Mouse (Mus musculus) layer of hippocampus, adult 11-12 months (tissue): ENCODE results near the gene Fam240b.
A peak's percentile ranks its signal among the peaks of the same experiment; 100 is the strongest.
"Not testable (repeated sequence)": the region's sequence is repeated elsewhere in the genome, so short reads cannot be mapped to it uniquely, and the experiment has no call there.

ENCODE experiments used
- DNase-seq: peaks from one replicate; pipeline ENCODE4 v3.0.0; 2022; ENCODE audit warnings: low spot score

The Fam240b gene

DNA sequence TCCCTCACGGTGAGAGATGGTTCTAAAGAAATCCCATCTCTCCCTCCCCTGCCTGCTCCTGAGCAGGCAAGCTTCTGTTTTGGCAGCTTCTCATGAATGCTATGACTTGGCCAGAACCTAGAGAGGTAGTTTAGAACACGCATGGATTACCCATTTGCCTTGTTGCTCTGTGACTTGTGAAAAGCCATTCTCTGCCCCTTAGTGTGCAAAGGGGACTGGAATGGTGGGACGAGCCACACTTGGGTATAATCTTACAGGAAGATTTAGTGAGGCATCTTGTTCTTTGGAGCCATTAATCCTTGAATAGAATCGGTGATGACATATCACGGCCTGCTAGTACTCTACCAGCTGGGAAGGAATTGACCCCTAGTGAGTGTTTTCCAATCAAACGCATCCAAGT, at the start of gene Fam240b:
Fam240b (minus strand) TSS at position 101 of the 400 bp plus-strand sequence.
- no peak for DNase-seq

DNA sequence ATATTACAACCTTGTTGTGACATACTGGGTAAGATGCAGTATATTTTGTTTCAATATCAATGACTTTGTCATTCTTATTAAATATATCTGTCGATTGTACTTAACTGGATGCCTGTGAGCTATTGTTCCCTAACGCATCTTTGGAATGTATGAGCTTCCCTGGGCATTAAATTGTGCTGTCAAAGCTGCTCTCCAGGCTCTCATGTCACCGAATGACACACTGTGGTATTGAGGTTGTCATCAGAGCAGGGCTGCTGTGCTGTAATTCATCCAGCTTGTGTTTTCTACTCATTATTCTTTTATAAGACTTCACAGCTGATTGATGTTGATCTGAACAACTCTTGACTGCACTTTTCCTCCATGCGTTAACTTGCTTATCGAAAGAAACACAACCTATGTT, 32.5 kb upstream of the Fam240b start:
- DNase-seq: no peak

DNA sequence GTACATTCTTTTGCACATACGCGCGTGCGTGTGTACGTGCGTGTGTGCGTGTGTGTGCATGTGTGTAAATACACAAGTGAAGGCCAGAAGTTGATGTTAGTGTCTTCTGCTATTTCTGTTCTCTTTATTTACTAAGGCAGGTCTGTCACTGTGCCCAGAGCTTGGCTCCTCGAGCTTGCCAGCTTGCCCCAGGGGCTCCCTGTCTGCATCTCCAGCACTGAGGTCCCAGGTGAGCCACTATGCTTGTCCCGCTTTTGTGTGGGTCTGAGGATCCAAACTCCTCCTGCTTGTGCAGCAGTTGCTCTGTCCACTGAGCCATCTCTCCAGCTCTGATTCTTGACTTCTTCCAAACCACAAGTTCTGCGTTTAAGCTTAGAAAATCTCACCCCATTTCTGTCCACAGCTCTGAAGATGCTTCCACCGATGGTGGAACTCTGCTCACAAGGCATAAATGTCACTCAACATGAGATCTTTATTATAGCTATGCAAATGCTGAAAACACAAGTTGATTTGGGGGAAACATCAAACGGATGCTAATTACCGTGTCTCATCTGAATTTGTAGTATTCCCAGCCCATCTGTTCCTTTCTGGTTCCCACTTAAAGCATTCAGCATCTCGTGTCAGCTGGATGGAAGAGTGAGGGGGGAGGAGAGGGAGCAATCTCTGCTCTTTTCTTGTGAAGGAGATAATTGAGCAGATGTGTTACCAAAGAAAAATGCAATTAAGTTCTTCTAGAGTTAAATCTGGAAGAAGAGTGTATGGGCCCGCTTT, 29.1 kb upstream of the Fam240b start:
- DNase-seq: peak; percentile 10

DNA sequence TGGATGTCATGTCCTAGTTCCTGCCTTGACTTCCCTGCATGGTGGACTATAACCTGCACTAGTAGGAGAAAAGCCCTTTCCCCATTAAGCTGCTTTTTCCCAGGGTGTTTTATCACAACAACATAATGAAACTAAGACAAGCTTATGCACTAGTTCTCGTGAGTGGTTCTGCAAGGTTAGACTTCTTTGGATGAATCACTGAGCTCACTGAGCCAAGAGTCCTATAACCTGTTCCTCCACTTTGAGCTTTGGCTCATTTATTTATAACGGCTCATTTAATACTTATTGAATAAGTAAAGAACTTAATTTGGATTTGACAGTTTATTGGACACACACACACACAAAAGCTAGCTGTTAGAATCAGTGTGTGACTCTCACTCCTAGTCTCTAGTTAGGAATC, 16.7 kb upstream of the Fam240b start:
- no peak for DNase-seq

DNA sequence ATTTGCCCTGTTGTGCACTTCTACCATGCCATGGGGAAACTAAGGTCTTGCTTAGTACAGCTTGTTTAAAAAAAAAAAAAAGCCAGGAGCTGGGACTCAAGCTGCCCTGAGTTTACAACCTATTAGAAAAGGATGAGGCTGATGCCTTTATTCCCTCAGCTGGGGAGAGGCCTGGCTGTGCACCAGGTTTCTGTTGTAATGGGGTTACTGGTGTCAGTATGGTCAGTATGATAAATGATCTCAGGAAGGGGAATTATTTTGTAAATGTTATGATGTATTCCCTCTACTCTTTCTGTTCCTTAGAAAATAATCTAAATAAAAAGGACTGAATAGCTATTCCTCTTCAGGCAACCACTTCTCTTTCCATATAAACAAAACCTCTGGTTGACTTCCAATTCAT, 14.0 kb upstream of the Fam240b start:
- DNase-seq: no peak

DNA sequence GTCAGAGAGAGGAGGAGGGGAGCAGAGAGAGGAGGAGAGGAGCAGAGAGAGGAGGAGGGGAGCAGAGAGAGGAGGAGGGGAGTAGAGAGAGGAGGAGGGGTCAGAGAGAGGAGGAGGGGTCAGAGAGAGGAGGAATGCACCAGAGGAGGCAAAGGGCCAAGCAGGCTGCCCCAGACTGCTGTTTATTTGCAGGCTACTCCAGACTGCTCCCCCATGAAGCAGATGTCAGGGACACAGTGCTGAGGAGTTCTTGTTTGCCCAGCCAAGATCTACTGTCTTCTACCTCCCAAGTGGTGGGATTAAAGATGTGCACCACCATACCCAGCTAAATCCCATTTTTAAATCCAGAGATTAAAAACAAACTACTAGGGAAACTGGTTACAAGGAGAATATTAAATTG, 9.8 kb upstream of the Fam240b start:
- DNase-seq: no peak

DNA sequence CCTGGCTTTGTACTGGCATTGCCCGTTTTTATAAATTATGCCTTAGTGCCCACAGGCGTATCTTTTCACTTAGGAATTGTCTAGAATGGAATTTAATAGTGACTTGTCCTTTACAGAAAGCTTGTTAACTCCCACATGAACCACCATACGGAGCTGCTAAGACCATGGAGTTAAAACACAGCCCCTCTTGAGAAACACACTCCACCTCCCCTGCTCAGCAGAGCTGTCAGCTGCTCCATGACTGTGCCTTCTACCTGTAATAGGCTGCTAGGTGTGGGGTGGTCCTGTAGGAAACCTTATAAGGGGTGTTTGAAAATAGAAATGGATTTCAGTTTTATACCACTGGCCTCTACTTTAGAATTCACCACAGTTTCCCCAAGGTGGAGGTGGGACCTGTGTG, 5.2 kb upstream of the Fam240b start:
- DNase-seq: no peak

DNA sequence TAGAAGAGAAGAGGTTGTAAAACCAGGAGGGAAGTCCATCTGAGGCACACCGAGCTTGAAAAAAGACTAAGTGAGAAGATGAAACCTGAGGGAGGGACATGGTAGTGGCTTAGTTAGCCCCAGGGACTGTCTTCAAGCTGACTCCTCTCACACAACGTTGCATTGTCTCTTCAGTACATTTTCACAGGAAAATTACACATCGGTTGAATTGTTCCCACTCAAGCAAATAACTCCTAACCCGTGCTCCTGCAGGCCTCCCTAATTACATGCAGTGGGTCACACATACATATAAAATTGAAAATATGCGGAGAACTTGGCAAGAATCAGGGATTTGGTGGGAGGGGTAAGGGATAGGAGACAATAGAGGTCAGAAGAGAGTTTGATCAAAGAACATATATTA, 4.0 kb downstream of the Fam240b start:
- no peak for DNase-seq

DNA sequence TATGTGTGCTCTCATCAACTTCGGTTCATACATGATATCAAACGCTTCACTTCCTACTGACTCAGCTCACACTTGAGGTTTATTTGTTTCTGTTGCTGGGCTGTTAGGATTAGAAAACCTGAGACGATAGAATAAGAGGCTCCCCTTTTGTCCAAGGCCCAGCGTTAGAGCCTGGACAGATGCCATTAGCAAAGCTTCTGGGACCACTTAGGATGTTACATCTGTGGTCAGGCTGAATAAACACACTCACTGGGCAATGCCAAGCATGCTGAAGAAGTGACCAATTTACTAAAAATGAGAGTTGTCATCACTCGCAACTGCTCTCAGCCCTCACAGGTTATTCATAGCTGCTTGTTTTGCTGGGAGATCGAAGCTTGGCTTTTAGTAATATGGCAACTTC, 7.7 kb downstream of the Fam240b start:
- DNase-seq: no peak

DNA sequence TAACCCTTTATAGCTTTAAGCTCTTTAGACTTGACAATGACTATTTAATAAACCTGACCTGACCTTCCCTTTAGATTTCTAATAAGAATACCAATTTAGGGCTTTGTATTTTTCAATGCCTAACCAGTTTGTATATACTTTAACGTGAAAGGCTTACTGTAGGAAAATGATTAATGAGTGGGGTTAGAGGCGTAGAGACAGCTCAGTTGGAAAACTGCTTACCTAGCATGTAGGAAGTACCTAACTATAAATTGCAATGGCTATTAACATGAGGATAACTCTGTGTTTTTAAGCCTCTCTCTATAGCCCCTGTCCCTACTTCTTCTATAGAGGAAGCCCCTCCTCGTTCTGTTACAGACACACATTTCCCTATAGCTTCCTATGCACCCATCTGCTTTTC, 17.6 kb downstream of the Fam240b start:
- DNase-seq: no peak

DNA sequence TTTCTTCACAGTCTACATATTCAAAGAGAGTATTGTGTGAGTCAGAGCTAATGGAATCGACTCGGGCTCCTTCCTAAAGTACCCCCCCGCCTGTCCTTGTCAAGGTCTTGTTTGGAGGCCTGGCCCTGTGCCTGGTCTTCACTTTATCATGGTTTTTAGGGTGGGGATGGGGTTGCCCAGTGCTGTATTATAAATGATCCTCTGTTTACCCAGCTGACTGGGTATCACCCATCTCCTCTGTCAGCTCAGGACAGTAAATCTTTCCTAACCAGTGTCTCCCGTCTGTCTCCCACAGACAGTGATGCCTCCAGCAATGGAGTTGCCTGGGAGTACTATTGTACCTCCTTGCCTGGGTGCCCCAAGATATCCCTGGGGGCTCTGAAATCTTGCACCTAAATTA, 19.6 kb downstream of the Fam240b start:
- no peak for DNase-seq

DNA sequence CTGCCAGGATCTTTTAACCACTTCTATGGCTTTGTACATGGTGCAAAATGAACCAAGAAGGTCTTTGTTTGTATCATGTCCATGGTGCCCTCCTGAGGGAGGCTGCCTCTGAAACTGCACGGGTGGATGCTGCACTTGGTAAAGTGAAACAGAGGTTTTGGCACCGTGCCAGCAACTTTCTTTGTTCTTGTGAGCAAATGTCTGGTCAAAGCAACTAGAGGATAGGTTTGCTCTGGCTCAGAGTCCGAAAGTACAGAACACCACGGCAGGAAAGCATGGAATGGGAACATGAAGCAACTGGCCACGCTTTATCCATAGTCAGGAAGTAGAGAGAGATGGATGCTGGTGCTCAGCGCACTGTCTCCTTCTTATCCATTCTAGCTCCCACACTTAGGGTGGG, 29.7 kb downstream of the Fam240b start:
- peak; percentile 7 for DNase-seq

DNA sequence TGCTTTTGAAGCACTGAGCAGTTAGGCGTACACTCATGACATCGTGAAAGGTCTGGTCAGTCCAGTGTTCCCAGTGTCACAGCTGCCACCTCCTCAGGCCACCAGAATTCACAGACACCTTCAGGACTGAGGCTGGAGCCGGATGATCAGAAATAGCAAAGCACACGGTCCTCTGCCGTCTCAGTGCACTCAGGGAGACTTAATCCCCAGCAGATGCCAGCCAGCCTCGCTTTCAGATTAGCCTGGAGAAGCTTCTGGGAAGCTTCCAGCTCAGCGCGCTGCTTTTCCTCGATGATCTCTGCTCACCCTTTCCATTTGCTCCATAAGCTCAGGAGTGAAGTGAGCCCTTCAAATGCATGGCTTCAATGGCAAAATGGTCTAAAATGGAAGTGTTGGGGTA, 32.4 kb downstream of the Fam240b start:
- no peak for DNase-seq

DNA sequence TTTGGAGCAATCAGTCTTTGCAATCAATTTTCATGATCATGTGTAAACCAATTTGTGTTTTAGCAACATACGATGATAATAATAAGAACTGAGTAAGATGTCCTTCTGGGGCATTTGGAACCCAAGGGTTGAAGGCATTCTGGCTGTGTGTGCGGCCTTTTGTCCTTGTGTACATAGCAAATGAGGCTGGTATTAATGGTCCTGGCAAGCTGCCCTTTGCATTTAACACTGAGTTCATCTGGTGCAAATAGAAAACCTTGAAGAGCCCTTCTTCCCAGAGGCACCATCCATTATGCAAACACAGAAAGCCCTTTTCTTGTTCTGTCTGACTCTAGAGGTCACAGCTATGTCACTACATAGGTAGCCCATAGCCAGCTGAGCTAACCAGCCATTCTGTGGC, 35.0 kb downstream of the Fam240b start:
- no peak for DNase-seq

DNA sequence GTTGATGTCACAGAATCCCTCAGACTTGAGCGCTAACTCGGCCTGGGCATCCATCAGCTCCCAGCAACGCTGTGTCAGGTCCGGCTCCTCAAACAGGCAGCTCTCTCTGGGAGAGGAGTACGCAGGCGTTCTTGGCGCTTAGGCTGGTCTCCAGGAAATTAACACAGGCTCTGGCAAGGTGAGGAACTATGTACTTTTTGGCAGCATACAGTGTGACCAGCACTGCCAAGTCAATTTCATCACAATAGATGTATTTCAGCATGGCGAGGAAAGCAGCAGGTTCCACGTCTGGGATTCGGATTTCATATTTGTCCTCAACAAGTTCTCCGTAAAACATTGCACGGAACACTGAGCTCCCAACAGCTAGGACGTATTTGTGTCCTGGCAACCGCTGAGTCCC, 39.4 kb downstream of the Fam240b start:
- no peak for DNase-seq

DNA sequence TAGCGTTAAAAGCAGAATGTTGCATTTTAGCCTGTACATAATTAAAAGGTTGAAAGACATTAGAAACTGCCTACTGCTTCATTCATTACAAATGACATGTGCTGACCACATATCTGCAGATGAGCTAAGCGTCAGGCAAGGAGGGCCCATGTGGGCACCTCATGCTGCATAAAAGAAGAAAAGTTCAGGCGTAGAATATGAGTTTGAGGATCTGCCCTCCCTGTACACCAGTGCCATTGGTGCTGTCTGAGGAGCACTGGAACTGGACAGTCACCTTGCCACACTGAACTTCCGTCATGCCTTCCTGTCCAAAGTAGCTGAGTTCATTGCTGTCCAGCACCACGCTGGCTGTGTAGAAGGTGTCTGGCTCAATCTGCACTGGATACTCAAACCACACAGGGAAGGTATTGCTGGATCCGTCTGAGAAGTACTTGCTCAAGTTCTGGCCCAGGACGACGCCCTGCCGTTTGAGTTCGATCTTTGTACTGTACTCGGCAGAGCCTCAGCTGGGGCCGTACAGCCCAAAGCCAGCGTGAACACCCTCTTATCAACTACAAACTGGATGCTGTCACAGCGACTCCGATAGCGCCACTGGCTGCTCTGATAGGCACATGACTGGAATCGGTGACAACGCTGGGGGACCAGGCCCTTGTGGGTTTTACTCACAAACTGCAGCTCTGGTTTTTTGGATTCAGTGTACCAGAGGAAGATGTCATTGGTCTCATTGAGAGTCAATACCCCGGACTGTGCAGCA, 40.2 kb downstream of the Fam240b start:
- not testable (repeated sequence) for DNase-seq

DNA sequence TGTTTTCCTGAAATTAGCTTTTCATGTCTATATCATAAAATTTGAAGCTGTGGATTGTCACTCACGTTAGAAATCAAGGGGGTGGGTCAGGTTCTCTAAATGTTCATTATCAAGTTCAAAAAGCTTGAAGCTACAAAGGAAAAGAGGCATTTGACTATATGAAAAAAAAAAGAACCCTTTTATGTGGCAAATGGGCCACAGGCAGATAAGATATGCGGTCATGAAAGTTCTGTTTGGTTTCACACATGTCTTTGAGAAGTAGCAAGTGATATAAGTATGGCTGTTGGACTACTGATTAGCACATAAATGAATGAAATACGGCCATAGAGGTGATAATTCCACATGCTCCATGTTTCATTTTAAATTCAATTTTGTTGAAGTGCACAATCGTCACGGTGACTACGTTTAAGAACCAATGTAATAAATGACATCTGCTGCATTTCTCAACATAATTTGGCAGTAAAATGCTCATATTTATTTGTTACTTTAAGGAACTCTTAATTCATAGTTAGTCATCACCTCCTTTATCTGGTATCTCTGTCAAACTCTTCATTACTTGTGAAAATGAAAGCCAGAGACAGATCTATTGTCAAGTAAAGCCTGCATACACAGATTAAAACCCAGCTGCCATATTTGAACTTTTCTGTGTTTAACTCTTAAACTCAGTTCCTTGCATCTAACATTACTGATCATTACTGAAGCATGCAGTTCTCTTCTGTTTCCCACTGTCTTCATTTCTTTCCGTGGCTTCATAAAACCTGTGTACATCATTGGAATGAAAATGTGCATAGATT, 47.4 kb downstream of the Fam240b start:
- no peak for DNase-seq

DNA sequence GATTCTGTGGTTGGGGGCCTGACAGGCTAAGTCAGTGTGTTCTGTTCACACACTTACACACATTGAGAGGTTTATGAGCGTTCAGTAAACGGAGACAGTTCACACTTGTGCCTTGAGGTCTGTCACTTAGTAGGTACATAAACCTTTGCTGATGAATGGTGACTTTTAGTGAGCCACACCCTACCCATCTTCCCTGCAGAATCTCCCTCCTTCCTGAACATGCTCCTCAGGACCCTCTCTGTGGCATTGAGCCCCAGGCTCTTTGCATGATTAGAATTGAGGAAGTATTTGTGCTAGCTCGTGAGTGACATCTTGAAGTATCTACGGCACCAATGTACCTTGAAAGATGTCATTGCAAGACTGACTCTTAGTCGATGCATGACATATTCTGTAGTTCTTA, 48.9 kb downstream of the Fam240b start:
- no peak for DNase-seq

DNA sequence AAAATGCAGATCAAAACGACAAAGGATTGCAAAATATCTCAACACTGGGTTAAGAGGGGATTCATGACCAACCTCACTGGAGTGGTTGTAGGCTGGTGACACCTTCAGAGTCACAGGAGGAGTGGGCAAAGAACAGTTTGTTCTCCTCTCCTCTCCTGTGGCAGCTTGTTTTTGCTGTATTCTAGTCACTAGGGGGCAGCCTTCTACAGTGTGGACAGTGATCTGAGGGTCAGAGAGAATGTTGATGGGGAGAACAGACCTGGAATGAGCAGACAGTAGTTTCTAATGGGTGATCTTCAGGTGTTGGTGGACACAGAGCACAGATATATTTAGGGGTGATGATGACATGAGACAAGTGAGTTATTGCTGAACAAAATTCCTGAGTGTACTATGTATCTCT, 49.6 kb downstream of the Fam240b start:
- DNase-seq: no peak

DNA sequence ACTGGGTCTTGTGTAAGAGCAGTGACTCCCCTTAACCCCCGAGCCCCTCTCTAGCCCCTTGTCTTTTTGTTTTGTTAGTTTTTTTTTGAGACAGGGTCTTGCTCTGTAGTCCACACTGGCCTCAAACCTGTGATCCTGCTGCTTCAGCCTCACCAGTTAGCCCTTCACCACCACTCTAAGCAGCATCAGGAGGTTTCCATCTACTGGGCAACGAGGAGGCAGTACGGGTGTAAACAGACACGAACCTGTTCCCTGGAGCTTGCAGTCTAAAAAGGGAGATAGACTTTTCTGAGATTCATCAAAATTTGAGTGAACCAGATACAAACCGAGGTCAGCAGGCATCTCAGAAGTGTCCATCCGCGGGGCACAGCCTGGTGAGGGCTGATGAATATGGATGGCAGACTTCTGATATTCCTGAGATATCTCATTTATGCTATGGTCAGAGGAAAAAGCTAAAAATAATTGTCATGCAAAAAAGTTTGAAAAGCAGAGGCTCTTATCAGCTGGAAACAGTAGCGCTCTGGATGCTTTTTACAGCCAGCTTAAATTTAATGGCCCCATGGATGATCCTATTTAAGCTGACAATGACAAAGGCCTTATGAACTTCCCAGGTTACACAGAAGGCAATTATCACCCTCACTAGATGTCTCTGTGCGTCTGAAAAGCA, 52.2 kb downstream of the Fam240b start:
- DNase-seq: no peak

DNA sequence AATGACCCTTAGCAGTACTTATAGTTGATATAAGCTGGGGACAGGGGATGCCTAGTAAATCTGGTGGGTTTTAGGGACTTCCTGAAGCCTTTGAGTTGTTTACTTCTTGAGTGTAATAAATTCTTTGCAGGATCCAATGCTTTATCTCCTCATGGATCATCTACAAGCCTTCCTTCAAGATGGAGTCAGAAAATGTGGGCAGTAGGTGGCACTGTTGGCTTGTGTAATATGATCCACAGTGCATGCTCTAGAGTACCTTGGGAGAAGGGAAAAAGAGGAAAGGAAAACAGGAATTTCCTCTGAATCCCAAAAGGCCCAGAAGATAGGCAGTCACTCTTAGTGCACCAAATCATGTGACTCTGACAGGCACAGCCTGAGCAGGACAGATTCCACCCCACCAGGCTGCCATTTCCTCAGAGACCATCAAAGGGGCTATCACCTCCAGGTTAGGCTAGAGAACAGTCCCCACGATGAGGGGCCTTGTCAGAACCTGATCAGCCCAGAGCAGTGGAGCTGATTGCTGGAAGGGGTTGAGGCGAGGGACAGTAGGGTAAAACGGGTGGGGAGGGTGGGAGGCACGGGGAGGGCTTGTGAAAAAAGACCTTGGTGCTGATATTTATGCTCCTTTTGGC, 54.2 kb downstream of the Fam240b start:
- DNase-seq: peak; percentile 71

DNA sequence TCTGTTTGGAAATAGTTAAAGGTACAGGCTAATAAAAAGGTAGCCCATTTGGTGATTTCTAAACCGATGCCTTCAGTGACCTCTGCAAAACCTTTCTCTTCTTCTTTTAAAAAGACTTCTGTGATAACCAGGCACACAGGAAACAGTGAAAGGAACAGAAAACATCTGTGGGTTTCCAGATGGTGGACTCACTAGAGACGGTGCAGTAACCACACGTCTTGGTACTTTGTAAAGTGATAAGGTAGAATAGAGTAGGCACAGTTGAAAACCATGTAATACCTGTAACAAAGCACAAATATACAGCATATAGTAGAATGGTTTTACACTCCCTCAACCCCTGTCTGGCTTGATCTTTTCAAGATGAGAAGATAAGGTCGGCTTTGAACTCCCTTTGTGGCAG, 57.0 kb downstream of the Fam240b start:
- no peak for DNase-seq
